Mouse (Mus musculus) brain, embryonic 18.5 days (tissue): ENCODE results near the gene Olfr554.
"Not testable (repeated sequence)": the region's sequence is repeated elsewhere in the genome, so short reads cannot be mapped to it uniquely, and the experiment has no call there.

Experiments used
- DNase-seq: peaks from one replicate; pipeline ENCODE4 v3.0.0-alpha.2; 2012; ENCODE audit warnings: low read depth, low spot score

Olfr554 gene

DNA sequence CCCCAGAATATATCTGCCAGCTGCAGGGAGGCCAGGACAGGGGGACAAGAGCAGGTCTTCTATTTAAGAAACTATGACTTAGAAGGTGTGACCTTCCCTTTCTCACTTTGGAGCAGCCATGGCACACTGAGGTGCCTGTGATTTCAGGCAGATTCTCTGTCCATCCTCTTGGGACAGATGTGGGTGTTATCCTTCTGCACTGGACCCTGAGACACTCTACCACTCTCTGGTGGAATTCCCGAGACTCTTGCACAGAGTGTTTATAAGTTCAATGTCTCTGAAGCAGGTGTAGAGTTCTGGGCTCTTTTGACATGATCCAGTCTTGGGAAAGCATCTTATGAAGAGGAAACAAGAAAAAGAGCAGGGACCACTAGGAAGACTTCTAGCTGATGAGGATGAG is at the start of gene Olfr554:
Gene Olfr554 (plus strand): TSS at position 301 of the 400 bp plus-strand sequence.
- DNase-seq = no peak

DNA sequence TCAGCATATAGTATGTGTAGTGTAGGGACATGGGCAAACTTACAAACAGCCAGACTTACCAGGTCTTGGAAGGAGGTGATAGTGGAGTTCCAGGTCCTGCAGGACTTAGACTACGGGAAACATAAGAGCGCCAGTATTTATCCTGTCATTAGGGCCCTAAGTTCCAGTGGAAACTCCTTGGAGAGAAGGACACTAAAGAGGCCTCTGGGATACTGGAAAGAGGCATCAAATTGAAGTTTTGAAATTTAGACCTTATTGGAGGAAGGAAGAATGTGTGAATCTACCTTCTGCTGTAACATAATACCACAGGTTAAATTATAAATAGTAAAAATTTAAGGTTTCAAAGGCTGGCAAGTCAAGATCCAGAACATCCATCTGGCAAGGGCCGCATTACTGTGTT is 46.4 kb upstream of the Olfr554 start, which contains the start of gene Olfr551:
Gene Olfr551 (minus strand): TSS at position 101 of the 400 bp plus-strand sequence.
- DNase-seq = no peak

DNA sequence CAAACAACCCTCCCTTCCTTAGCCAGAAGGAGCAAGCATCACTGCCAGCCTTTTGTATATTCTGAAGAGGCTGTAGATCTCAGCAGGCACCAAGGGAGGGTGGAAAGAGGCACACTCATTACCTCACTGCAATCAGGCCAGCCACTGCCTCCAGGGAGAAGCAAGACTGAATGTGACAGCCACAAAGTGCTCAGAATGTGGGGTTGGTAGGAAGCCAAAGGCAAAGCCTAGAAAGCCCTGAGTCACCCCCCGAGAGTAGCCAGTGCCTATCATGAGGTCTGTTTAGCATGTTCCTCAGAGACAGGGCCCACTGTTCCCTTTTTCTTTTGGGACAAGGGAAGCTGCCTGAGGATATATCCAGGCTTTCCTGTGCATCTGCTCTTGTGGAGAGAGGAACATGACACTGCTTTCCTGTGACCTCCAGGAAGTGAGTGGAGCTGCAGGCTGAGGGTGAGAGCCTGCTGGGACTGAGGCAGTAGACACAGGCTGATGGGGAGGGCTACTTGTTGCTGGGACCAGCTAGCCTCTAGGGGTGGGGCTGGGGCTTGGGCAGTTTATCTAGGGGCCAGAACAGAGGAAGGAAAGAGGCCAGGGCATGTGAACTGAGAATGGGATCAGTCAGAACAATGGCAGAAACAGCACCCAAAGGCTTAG is 40.7 kb upstream of the Olfr554 start, which contains the start of gene Olfr552:
Gene Olfr552 (plus strand): TSS at position 393 of the 654 bp plus-strand sequence.
- DNase-seq = no peak

- no peak for DNase-seq
Measured at GRCm38 (mm10) chr7:102618118-102618517, 20.1 kb upstream of the Olfr554 start, which contains the start of gene Olfr553. Olfr553 (minus strand) TSS chr7:102618218.

GRCm38 (mm10) chr7:102619608-102620007 is 18.6 kb upstream of the Olfr554 start:
- DNase-seq = no peak

DNA sequence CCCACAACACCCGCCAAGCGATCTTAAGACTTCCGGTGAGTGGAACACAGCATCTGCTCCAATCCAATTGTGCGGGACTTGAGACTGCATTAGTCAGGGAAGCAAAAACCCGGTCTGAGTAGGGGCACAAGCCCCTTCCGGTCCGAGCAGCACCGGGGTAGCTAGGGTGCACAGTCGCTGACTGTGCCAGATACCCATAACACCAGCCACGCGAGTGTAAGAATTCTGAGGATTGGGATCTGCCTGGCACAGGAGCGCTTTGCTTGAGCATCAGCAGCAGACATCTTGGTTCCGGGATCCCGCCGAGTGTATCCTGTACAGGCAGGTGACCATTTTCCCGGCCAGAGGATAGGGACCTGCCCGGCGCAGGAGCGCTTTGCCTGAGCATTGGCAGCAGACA is 17.9 kb upstream of the Olfr554 start:
- not testable (repeated sequence) for DNase-seq

GRCm38 (mm10) chr7:102636665-102637064 is 1.6 kb upstream of the Olfr554 start:
- no peak for DNase-seq

DNA sequence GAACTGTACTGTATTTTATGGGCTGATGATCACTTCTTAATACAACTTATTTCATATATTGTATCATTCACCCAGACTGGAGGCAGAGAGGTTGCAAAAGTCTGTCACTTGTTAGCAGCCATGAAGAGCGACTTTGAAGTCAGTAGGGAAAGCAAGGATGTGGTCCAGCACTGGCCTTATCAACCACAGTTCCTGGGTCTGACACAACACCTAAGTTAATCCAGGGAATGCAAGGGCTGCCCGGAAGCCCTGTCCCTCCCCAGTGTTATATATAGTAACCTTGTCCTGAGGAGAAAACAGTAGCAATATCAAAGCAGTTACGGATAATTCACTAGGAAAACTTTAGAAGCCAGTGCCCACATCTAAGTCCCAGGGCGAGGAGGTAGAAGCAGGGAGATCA is 6.7 kb downstream of the Olfr554 start:
- not testable (repeated sequence) for DNase-seq

DNA sequence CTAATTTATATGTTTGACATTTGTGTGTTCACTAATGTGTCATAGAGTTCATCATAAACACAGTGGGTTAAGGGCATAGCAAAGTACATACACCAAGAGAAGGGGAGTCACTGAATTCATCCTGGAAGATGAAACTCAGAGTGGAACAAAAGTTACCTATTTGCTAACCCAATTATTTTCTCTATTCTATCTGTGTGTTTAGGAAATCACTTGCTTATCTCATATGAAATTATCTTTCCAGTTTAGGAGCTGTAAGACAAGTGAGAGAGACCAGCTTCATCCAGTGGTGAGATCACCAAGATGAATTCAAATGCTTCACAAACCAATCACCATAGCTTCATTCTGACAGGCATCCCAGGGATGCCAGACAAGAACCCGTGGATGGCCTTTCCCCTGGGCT is 20.3 kb downstream of the Olfr554 start, which contains the start of gene Olfr555:
Gene Olfr555 (plus strand): TSS at position 301 of the 400 bp plus-strand sequence.
- no peak for DNase-seq

DNA sequence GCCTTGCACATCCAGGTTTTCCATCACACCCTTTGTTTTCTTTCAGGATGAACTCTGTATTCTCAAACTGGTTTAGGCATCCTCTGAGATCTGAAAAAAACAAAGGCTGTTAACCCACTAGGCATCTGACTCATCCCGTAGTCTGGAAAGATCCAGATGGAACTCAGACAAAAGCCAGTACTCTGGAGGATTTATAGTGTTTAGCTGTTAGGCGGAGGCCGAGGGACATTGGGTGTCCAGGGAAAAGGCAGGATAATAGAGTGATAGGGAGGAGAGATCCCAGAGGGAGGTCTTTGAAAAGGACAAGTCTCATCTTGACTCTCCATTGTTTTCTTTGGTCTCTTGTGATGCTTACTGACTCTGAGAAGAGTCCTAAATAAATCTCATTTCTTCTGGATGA is 26.4 kb downstream of the Olfr554 start, which contains the start of gene Olfr556:
Gene Olfr556 (plus strand): TSS at position 301 of the 400 bp plus-strand sequence.
- DNase-seq = no peak

- DNase-seq = no peak
Measured at GRCm38 (mm10) chr7:102665378-102665777, 27.1 kb downstream of the Olfr554 start.

- DNase-seq = no peak
Measured at GRCm38 (mm10) chr7:102676225-102676624, 38.0 kb downstream of the Olfr554 start.

- no peak for DNase-seq
Measured at GRCm38 (mm10) chr7:102681916-102682315, 43.7 kb downstream of the Olfr554 start.

DNA sequence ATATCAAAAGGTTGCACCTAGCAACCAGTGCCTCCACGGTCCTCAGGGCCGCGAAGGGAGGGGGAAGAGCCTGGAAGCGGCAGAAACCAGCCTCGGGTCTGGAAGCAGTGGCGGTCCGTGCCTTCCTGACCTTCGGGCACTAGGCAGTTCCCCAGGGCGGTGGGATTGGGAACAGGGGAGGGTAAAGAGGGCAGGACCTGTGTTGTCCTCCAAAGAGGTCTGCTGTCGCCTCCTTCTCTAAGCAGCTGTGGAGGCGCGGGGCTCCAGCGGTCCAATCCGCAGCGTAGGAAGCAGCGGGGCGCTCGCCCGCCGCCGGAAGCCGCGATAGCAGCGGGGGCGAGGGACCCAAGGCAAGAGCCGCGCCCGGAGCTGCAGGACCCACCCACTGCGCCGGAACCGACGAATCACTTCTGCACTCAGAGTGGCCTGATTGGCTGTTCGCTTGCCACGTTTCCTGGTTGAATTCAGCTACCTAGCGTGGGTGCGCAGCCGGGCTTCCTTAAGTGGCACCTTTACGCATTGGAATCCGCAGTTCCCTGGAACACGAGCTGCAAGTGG is 48.8 kb downstream of the Olfr554 start, which contains the start of gene Trim68:
Gene Trim68 (minus strand): TSS at position 384 of the 558 bp plus-strand sequence.
- DNase-seq = peak; percentile 65
